Mouse (Mus musculus) neutrophil, adult 65 days (primary cell): ENCODE results near the gene Surf1. TPM values are rescaled to one million over a fixed set of nuclear protein-coding genes. Genes with fewer than 3 reads are reported as not detected.

ENCODE experiments used
- total RNA-seq: library from RNA; stranded (reverse); gene quantifications from 2 replicates; pipeline ENCODE4 v1.2.4, GENCODE M21; 2023

Surf1 gene
- 47.7 and 59.3 TPM in 2 replicates for total RNA-seq

DNA sequence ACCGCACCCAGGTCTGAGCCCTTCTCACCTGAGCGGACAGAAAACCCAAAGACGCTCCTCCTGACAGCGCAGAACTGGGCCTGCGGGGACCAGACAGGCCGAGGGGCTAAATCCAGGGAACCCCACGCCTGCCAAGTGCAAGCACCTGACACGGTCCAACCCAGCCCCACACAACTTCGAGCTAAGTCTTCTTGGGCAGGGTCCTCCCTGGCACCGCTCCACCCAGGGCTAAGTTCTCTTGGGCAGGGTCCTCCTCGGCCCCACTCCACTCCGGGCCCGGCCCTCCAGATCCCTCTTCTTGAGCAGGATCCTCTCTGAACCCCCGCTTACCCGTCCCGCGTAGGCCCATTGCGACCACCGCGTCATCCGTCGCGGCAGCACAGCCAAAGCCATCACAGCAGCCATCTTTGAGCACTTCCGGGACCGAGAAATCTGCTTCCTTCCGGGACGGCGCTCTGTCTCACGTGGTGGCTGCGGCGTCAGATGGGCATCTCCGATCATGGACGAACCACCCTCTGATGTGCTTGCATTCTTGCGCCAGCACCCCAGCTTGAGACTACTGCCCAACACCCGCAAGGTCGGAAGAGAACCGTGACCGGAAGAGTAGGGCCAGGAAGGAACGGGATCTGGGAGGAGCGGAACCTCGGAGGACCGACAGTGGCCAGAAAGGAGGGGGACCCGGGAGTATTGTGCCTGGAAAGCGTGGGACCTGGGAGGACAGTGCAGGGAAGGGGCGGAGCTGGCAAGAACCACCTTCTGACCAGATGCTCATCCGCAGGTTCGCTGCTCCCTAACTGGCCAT is at the start of gene Surf1, which contains the start of gene Surf2:
TSS of gene Surf1 (minus strand) at position 604 of the 802 bp plus-strand sequence.
TSS of gene Surf2 (plus strand) at position 441 of the 802 bp plus-strand sequence.

DNA sequence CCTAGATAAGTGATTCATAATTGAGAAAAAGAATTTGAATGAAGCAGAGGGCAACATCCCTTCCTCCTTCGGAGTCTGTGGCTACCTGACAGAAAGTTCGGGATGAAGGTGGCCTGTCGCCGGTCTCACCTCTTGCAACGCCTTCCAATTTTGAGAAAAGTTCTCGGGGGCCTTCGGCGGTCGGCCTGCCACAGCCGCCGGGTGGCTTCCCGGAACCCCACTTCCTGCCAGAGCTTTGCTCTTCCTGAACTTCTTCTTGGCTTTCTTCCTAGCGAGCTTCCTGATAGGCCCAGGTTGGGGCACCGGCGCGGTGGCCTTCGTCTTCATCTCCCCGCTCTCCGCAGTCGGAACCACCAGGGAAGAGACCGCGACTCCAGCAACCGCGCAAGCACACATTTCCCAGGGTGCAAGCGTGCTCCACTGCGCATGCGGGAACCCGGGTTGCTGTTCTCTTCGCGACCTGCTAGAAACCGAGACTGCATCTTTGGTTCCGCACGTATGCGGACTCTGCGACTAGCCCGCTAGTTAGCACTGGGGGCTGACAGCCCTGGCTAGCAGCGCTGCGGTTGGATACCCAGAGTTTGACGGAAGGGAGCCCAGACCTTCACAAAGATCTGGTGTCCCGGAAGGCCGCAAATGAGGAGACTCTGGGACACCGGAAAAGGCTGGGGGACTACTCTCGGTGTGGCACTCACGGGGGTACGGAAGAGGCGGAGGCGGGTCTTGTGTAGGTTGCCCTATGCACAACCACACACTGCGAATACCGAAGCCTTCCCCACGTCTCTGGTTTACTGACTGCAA is 47.8 kb upstream of the Surf1 start, which contains the start of gene Rexo4:
TSS of gene Rexo4 (minus strand) at position 464 of the 801 bp plus-strand sequence.

GRCm38 (mm10) chr2:26933304-26934055 is 17.1 kb upstream of the Surf1 start, which contains the start of the genes Surf4 and Stkld1:
Surf4 (minus strand) TSS chr2:26933928.
Stkld1 (plus strand) TSS chr2:26934047.

GRCm38 (mm10) chr2:26910124-26910993 is 6.0 kb downstream of the Surf1 start, which contains the start of the genes Med22 and Rpl7a:
Med22 (minus strand) TSS chr2:26910677.
Rpl7a (plus strand) TSS chr2:26910764.

DNA sequence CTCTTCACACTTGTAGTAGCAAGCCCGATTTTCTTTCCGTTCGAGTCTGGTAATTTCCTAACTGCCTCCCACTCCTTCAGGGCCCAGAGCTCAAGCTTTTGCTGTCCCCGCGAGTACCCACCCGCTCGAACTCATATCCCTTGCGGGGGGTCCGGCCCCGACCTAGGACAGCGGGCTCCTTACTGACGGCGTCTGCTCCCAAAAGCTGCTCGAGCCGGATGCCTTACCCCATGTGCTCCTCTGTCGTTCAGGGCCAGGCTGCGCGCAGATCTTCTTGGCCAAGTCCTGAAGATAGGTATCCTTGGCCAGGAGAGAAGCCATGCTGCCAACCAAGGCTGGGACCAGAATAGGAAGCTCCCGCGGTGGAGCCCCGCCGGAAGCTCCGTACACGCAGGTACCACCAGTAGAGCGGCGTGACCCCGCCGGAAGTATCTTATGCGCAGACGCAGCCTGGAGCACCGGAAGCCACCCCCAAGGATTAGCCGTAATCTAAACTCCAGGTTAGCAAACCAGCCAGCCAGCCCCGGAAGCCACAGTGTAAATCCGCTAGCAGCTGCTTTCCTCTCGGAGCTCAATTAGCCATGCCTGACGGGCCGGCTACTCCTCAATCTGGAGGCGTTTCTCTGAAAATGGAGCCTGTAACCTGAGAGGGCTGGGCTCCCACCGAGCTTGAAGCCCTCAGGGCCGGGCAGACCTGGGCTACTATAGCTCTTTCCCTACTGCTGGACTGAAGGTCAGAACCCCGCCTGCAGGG is 13.7 kb downstream of the Surf1 start, which contains the start of gene Surf6:
TSS of gene Surf6 (minus strand) at position 413 of the 754 bp plus-strand sequence.

DNA sequence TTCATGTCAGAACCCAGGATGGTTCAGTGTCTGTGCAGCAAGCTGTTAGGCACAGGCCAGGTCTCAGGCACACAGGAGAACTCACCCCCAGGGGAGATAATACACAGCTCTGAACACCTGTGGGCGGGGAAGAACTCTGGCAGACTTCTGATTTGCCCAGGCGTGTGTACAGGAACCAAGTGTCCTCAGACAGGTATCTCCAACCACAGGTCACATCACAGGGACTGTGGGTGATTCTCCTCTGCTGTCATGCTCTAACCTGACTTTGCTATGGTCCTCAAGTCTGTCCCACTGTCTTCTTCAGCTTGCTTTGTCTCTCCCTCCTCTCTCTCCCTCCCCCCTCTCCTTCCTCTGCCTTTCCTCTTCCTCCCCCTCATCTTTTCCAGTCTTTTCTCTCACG is 51.5 kb downstream of the Surf1 start, which contains the start of gene Abo:
TSS of gene Abo (minus strand) at position 101 of the 400 bp plus-strand sequence.

Other genes starting within 250 kb of the Surf1 start
- gene Lcn4, start 245.2 kb downstream of the Surf1 start, total RNA-seq = not detected in 2 replicates
- not detected in 2 replicates for gene Abo, start 51.6 kb downstream of the Surf1 start, total RNA-seq
- gene Surf6, start 13.7 kb downstream of the Surf1 start, total RNA-seq = 14.8 and 15.0 TPM in 2 replicates
- gene Med22, start 5.9 kb downstream of the Surf1 start, total RNA-seq = 28.6 and 44.3 TPM in 2 replicates
- 278 and 308 TPM in 2 replicates for gene Rpl7a, start 5.8 kb downstream of the Surf1 start, total RNA-seq
- gene Surf2, start 163 bp downstream of the Surf1 start, total RNA-seq = 8.1 and 14.7 TPM in 2 replicates
- gene Surf4, start 17.4 kb upstream of the Surf1 start, total RNA-seq = 105 and 127 TPM in 2 replicates
- gene Stkld1, start 17.5 kb upstream of the Surf1 start, total RNA-seq = 0.51 TPM in 1 of 2 replicates, not detected in the other
- 34.3 TPM in 2 replicates for gene Rexo4, start 47.9 kb upstream of the Surf1 start, total RNA-seq
- not detected in 2 replicates for gene Adamts13, start 56.9 kb upstream of the Surf1 start, total RNA-seq
- gene Cacfd1, start 93.4 kb upstream of the Surf1 start, total RNA-seq = 10.4 and 12.2 TPM in 2 replicates
- 131 and 148 TPM in 2 replicates for gene Slc2a6, start 111.5 kb upstream of the Surf1 start, total RNA-seq
- gene Mymk, start 155.6 kb upstream of the Surf1 start, total RNA-seq = not detected in 2 replicates
- gene Adamtsl2, start 162.8 kb upstream of the Surf1 start, total RNA-seq = not detected in 2 replicates
- gene Fam163b, start 226.0 kb upstream of the Surf1 start, total RNA-seq = not detected in 2 replicates
- not detected in 2 replicates for gene Dbh, start 248.7 kb upstream of the Surf1 start, total RNA-seq